Mouse (Mus musculus) brain, embryonic 14.5 days (tissue): Measurements from ENCODE around the gene Fanca.

ENCODE experiments used
- CTCF ChIP-seq: fragments of 200-500 bp; IDR thresholded peaks from 2 replicates; pipeline ENCODE4 v1.5.1; 2012; ENCODE audit warnings: inconsistent platforms, mild to moderate bottlenecking, moderate library complexity, borderline replicate concordance; ENCODE audit not compliant: insufficient read depth, insufficient read length; ENCODE audit errors: extremely low read depth
- POLR2A ChIP-seq: fragments of 200-500 bp; IDR thresholded peaks from 2 replicates; pipeline ENCODE4 v1.6.1; 2012; ENCODE audit warnings: mild to moderate bottlenecking, inconsistent platforms, borderline replicate concordance; ENCODE audit not compliant: poor library complexity, insufficient read depth, insufficient read length, severe bottlenecking; ENCODE audit errors: extremely low read depth

DNA sequence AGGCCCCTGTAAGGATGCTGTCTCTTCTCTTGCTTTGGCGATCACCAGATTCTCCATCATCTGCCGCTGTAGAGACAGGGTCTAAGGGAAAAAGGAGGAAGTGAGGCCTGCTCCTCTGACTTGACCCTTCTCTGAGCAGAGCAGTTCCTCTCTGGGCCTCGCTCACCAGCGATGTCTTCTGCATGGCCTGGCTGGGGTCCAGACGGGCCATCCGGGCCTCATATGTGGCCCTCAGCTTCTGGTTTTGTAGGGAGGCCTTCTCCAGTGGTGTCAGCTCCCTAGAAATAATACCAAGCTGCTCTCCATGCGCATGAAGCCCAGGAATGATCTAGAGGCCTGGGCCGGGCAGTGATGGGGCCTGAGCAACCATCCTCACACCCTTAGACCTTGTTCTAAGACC, 69.8 kb downstream of the Fanca start:
- TF ChIP-seq POLR2A (no peak), CTCF (no peak)
